Mouse (Mus musculus): Measurements from ENCODE around the gene Vps50. TPM values are rescaled to one million over a fixed set of nuclear protein-coding genes. Genes with fewer than 3 reads are reported as not detected.
"Not testable (repeated sequence)": the region's sequence is repeated elsewhere in the genome, so short reads cannot be mapped to it uniquely, and the experiment has no call there.

Vps50 gene
- polyA plus RNA-seq, 1 experiment, result 5.9 TPM

DNA sequence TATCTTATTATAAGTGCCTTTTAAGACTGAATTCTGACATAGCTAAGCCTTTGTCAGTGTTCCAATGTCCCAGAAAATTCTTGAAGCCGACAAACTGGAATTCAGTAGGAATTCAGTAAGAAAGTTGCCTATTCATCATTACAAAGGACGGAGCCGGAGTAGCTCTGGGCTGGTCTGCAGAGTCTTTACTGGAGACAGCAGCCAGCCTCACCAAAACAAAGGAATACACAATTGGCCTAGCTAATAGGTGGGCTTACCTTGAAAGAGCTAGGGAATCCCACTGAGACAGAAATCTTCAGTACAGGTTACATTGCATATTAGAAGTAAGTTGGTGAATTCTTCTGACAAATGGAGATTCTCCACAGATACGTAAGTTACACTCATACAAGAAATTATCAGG is 59.0 kb downstream of the Vps50 start:
- Histone ChIP-seq H3K36me3 (ENCODE audit: control insufficient read depth, insufficient read depth, low read length) (no peaks in the 10 kb centered on the region), H3K4me3 (ENCODE audit: control insufficient read depth, low read depth, low read length) (no peak overlapping the region), H3K27ac (ENCODE audit: control insufficient read depth, insufficient read depth, low read depth, low read length) (no peak overlapping the region), H3K4me1 (ENCODE audit: control insufficient read depth, insufficient read depth, low read length) (no peaks in the 10 kb centered on the region; the same call in 1 of the 2 replicates), H3K27me3 (ENCODE audit: control insufficient read depth, insufficient read depth, low read length) (no peaks in the 10 kb centered on the region)
- TF ChIP-seq CTCF (IDR thresholded peaks at IDR 0.05; ENCODE audit: control insufficient read depth, insufficient read depth, insufficient replicate concordance, low read depth, low read length) (no peak), POLR2A (IDR thresholded peaks at IDR 0.05; ENCODE audit: control insufficient read depth, low read depth, low read length) (no peak)

DNA sequence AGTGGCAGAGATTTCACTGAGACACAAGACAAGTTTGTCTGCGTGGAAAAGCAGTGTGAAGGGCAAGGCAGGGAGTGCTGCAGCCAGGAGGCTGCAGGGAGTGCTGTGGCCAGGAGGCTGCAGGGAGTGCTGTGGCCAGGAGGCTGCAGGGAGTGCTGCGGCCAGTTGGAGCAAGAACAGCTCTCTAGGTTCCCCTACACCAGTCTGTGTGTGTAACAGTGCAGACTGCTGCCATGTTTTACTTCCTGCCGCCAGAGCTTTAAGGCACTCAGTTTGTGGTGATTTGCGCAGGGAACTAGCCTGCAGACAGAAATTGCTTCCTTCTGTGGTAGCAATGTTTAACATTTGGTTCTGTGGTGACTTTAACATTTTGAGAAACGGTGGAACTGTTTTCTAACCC is 61.8 kb downstream of the Vps50 start:
- H3K4me3 ChIP-seq (ENCODE audit: control insufficient read depth, low read depth, low read length), result no peak overlapping the region
- no peak for TF ChIP-seq CTCF (IDR thresholded peaks at IDR 0.05; ENCODE audit: control insufficient read depth, insufficient read depth, insufficient replicate concordance, low read depth, low read length)
- TF ChIP-seq POLR2A (IDR thresholded peaks at IDR 0.05; ENCODE audit: control insufficient read depth, low read depth, low read length), result no peak
- no peaks in the 10 kb centered on the region for H3K36me3 ChIP-seq (ENCODE audit: control insufficient read depth, insufficient read depth, low read length)
- no peak overlapping the region for H3K27ac ChIP-seq (ENCODE audit: control insufficient read depth, insufficient read depth, low read depth, low read length)
- no peaks in the 10 kb centered on the region for H3K4me1 ChIP-seq (ENCODE audit: control insufficient read depth, insufficient read depth, low read length)
- H3K27me3 ChIP-seq (ENCODE audit: control insufficient read depth, insufficient read depth, low read length), result no peaks in the 10 kb centered on the region

DNA sequence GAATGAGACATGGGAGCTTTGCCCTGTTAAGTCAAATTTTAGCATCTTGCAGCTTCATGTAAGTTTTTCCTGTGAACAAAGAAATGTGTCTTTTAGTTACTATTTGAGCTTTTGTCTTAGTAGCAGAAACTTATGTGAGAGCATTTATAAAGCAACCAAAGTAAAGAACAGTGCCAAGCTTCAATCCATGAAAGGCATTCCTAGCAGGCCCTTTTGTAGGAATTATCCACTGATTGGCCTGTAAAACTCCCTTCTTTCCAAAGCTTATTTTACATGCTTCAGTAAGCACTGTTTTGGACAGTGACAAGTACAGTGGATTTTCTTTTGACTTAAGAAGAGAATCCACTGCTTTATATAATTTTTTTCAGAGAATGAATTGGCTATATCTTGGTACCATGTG is 64.1 kb downstream of the Vps50 start:
- no peak for TF ChIP-seq POLR2A (IDR thresholded peaks at IDR 0.05; ENCODE audit: control insufficient read depth, low read depth, low read length)
- TF ChIP-seq CTCF (IDR thresholded peaks at IDR 0.05; ENCODE audit: control insufficient read depth, insufficient read depth, insufficient replicate concordance, low read depth, low read length), result no peak
- no peak overlapping the region for H3K27ac ChIP-seq (ENCODE audit: control insufficient read depth, insufficient read depth, low read depth, low read length)
- no peaks in the 10 kb centered on the region for H3K36me3 ChIP-seq (ENCODE audit: control insufficient read depth, insufficient read depth, low read length)

DNA sequence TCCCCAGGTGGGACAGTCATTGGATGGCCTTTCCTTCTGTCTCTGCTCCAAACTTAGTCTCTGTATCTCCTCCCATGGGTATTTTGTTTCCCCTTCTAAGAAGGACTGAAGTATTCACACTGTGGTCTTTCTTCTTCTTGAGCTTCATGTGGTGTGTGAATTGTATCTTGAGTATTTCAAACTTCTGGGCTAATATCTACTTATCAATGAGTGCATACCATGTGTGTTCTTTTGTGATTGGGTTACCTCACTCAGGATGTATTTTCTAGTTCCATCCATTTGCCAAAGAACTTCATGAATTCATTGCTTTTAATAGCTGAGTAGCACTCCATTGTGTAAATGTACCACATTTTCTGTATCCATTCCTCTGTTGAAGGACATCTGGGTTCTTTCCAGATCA is 65.9 kb downstream of the Vps50 start:
- not testable (repeated sequence) for H3K36me3 ChIP-seq (ENCODE audit: control insufficient read depth, insufficient read depth, low read length); H3K4me3 ChIP-seq (ENCODE audit: control insufficient read depth, low read depth, low read length); H3K27me3 ChIP-seq (ENCODE audit: control insufficient read depth, insufficient read depth, low read length); H3K27ac ChIP-seq (ENCODE audit: control insufficient read depth, insufficient read depth, low read depth, low read length); H3K4me1 ChIP-seq (ENCODE audit: control insufficient read depth, insufficient read depth, low read length)

More for the DNA sequence above, 64.1 kb downstream of the Vps50 start:
- H3K4me3 ChIP-seq (ENCODE audit: control insufficient read depth, low read depth, low read length), result no peak overlapping the region
- H3K27me3 ChIP-seq (ENCODE audit: control insufficient read depth, insufficient read depth, low read length), result no peaks in the 10 kb centered on the region
- H3K4me1 ChIP-seq (ENCODE audit: control insufficient read depth, insufficient read depth, low read length), result no peaks in the 10 kb centered on the region

DNA sequence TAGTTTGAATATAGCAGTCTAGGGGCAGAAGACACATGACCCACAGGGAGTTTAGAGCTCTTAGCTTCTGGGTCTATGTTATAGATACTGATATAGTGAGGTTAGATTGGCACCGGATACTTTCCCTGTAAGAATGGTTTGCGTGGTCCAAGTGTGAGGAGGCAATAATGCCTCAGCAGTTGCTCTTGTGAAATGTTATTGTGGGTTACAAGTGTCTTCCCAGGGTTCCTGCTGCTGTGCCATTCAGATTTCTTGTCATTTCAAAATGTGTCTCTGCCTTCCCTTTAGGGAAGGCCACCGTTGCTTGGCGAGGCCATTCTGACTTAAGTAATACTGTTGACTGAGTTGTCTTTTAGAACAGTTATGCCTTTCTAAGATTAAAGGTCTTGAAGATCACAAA is 66.8 kb downstream of the Vps50 start:
- no peak for TF ChIP-seq POLR2A (IDR thresholded peaks at IDR 0.05; ENCODE audit: control insufficient read depth, low read depth, low read length)
- TF ChIP-seq CTCF (IDR thresholded peaks at IDR 0.05; ENCODE audit: control insufficient read depth, insufficient read depth, insufficient replicate concordance, low read depth, low read length), result no peak

DNA sequence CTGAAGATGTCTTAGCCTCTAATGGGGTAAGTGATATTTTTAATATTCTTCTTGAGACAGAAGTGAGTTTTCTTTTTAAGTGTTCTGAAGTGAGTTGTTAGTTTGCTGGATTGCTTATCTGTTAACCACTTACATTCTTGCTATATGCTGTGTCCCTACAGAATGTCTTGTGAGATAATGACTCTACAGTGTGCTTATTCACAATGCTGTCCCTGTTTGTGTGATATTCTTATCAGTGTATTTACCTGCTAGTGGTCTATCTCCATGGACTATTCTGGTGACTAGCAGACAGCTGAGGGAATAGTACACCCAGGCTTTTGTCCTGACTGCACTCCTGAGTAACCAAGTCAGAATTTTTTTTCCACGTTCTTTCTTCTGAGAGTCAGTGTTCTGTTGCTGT is 67.5 kb downstream of the Vps50 start:
- Histone ChIP-seq H3K27me3 (ENCODE audit: control insufficient read depth, insufficient read depth, low read length) (no peaks in the 10 kb centered on the region), H3K4me3 (ENCODE audit: control insufficient read depth, low read depth, low read length) (no peak overlapping the region), H3K4me1 (ENCODE audit: control insufficient read depth, insufficient read depth, low read length) (no peaks in the 10 kb centered on the region), H3K27ac (ENCODE audit: control insufficient read depth, insufficient read depth, low read depth, low read length) (no peak overlapping the region), H3K36me3 (ENCODE audit: control insufficient read depth, insufficient read depth, low read length) (no peaks in the 10 kb centered on the region)
- TF ChIP-seq CTCF (IDR thresholded peaks at IDR 0.05; ENCODE audit: control insufficient read depth, insufficient read depth, insufficient replicate concordance, low read depth, low read length) (no peak), POLR2A (IDR thresholded peaks at IDR 0.05; ENCODE audit: control insufficient read depth, low read depth, low read length) (no peak)

More for the DNA sequence above, 66.8 kb downstream of the Vps50 start:
- Histone ChIP-seq H3K4me3 (ENCODE audit: control insufficient read depth, low read depth, low read length) (no peak overlapping the region), H3K4me1 (ENCODE audit: control insufficient read depth, insufficient read depth, low read length) (no peaks in the 10 kb centered on the region), H3K36me3 (ENCODE audit: control insufficient read depth, insufficient read depth, low read length) (no peaks in the 10 kb centered on the region), H3K27me3 (ENCODE audit: control insufficient read depth, insufficient read depth, low read length) (no peaks in the 10 kb centered on the region), H3K27ac (ENCODE audit: control insufficient read depth, insufficient read depth, low read depth, low read length) (no peak overlapping the region)

DNA sequence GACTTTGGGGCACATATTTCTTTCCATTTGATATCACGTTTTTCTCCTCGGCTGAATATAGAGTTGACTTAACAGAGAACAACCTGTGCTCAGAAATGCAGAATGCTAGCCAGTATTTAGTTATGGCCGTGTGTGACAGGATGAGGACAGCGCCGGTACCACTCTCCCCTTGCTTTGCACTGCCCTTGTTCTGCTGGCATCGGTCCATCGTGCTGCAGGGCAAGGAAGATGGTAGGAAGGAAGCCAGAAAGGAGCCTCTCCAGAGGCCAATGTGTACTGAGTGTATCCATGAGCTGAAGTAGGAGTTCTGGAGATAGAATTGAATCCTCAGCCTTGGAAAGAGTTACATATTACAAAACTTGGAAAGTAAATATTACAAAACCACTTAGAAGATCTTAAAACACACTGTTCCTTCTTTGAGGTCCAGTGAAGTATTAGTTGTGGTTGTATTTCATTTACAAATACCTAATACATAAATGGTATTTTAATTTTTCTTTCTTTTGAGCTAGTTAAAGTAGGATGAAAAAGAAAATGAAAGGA is 69.0 kb downstream of the Vps50 start:
- Histone ChIP-seq H3K4me3 (ENCODE audit: control insufficient read depth, low read depth, low read length) (no peak overlapping the region), H3K4me1 (ENCODE audit: control insufficient read depth, insufficient read depth, low read length) (no peaks in the 10 kb centered on the region), H3K27me3 (ENCODE audit: control insufficient read depth, insufficient read depth, low read length) (no peaks in the 10 kb centered on the region), H3K36me3 (ENCODE audit: control insufficient read depth, insufficient read depth, low read length) (no peaks in the 10 kb centered on the region), H3K27ac (ENCODE audit: control insufficient read depth, insufficient read depth, low read depth, low read length) (no peak overlapping the region)
- TF ChIP-seq CTCF (IDR thresholded peaks at IDR 0.05; ENCODE audit: control insufficient read depth, insufficient read depth, insufficient replicate concordance, low read depth, low read length) (no peak), POLR2A (IDR thresholded peaks at IDR 0.05; ENCODE audit: control insufficient read depth, low read depth, low read length) (no peak)

DNA sequence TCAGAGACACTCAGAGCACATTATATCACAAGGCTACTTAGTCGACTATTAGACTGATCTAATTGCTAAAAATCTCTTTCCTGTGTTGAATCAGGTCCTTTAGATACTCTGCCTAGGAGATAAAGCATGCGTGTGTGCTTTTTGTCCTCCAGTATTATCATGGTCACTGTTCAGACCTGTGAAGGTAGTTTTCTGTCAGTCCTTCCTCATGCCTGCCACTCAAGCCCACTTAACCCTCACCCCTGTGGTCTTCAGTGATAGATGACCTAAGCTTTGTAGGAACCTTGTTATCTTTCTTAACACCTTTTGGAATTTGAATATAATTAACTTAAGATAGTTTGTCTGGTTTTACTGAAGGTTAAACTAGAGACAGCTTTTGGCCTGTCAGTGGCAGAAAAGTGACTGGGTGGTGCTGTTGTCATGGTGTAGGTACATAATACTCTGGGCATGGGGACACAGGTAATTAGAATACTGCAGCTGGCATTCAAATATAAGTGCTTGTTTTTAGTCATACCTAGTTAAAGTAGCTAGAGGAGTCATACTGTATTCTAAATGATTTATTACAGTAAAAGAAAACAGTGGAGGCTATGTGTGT is 74.1 kb downstream of the Vps50 start:
- no peaks in the 10 kb centered on the region; the same call in 1 of the 2 replicates for H3K36me3 ChIP-seq (ENCODE audit: control insufficient read depth, insufficient read depth, low read length)
- no peaks in the 10 kb centered on the region for H3K4me1 ChIP-seq (ENCODE audit: control insufficient read depth, insufficient read depth, low read length)
- no peaks in the 10 kb centered on the region for H3K27me3 ChIP-seq (ENCODE audit: control insufficient read depth, insufficient read depth, low read length)
- TF ChIP-seq POLR2A (IDR thresholded peaks at IDR 0.05; ENCODE audit: control insufficient read depth, low read depth, low read length) (no peak), CTCF (IDR thresholded peaks at IDR 0.05; ENCODE audit: control insufficient read depth, insufficient read depth, insufficient replicate concordance, low read depth, low read length) (no peak)
- H3K4me3 ChIP-seq (ENCODE audit: control insufficient read depth, low read depth, low read length), result no peak overlapping the region
- H3K27ac ChIP-seq (ENCODE audit: control insufficient read depth, insufficient read depth, low read depth, low read length), result no peak overlapping the region

All from testis, adult 2 months (tissue).